Mouse (Mus musculus) gastrocnemius, postnatal 14 days (tissue): ENCODE measurements at regions not wholly inside any gene's neighbourhood (a gene's known extent, or its start where the extent isn't known, plus 50 kb on each side); places are given as distances from the start of the nearest gene placed in this dataset.
"Not testable (repeated sequence)": the region's sequence is repeated elsewhere in the genome, so short reads cannot be mapped to it uniquely, and the experiment has no call there.

Source experiments
- DNase-seq: peaks from one replicate; pipeline ENCODE4 v3.0.0; 2021; ENCODE audit warnings: mixed read lengths
- intact Hi-C: fragments of 180-260 bp; cut with DNase I; formaldehyde crosslinking; loops from one replicate; pipeline ENCODE4 v1.15.1; 2025; ENCODE audit warnings: low total_unique reads

GRCm38 (mm10) chr6:68977959-68978358, 1442.4 kb upstream of the Tacstd2 start:
- intact Hi-C loops, result no loop called here
- no peak for DNase-seq

GRCm38 (mm10) chr6:68964012-68964411, 1428.4 kb upstream of the Tacstd2 start:
- no peak for DNase-seq
- intact Hi-C loops, result no loop called here

- DNase-seq, intact Hi-C loops: not testable (repeated sequence)
Observed at GRCm38 (mm10) chr6:68938104-68938503, 1402.5 kb upstream of the Tacstd2 start.

- intact Hi-C loops, DNase-seq: not testable (repeated sequence)
Observed at GRCm38 (mm10) chr6:68931860-68932259, 1396.3 kb upstream of the Tacstd2 start.

GRCm38 (mm10) chr6:68915536-68915935, 1379.9 kb upstream of the Tacstd2 start:
- no peak for DNase-seq
- intact Hi-C loops, result no loop called here

GRCm38 (mm10) chr6:68884130-68884529, 1348.5 kb upstream of the Tacstd2 start:
- intact Hi-C loops, result no loop called here
- DNase-seq, result no peak

GRCm38 (mm10) chr6:68852761-68853160, 1317.2 kb upstream of the Tacstd2 start:
- intact Hi-C loops, result not testable (repeated sequence)

GRCm38 (mm10) chr6:68852286-68852685, 1316.7 kb upstream of the Tacstd2 start:
- no peak for DNase-seq
- intact Hi-C loops, result no loop called here

More at GRCm38 (mm10) chr6:68852761-68853160, 1317.2 kb upstream of the Tacstd2 start:
- not testable (repeated sequence) for DNase-seq

GRCm38 (mm10) chr6:68835186-68835585, 1299.6 kb upstream of the Tacstd2 start:
- intact Hi-C loops, result no loop called here
- no peak for DNase-seq

- no peak for DNase-seq
- intact Hi-C loops, result no loop called here
Observed at GRCm38 (mm10) chr6:68834633-68835032, 1299.0 kb upstream of the Tacstd2 start.

GRCm38 (mm10) chr6:68828460-68828859, 1292.9 kb upstream of the Tacstd2 start:
- intact Hi-C loops, DNase-seq: not testable (repeated sequence)

GRCm38 (mm10) chr6:68813346-68813745, 1277.8 kb upstream of the Tacstd2 start:
- intact Hi-C loops, result no loop called here
- no peak for DNase-seq

GRCm38 (mm10) chr6:68799205-68799604, 1263.6 kb upstream of the Tacstd2 start:
- intact Hi-C loops, DNase-seq: not testable (repeated sequence)

- intact Hi-C loops, result no loop called here
- no peak for DNase-seq
Observed at GRCm38 (mm10) chr6:68771507-68771906, 1235.9 kb upstream of the Tacstd2 start.

GRCm38 (mm10) chr6:68750451-68750850, 1214.9 kb upstream of the Tacstd2 start:
- intact Hi-C loops, result no loop called here
- DNase-seq, result no peak

- DNase-seq, result no peak
- intact Hi-C loops, result no loop called here
Observed at GRCm38 (mm10) chr6:68749699-68750098, 1214.1 kb upstream of the Tacstd2 start.

- no peak for DNase-seq
- intact Hi-C loops, result no loop called here
Observed at GRCm38 (mm10) chr6:68738573-68738972, 1203.0 kb upstream of the Tacstd2 start.

- intact Hi-C loops, result no loop called here
- DNase-seq, result no peak
Observed at GRCm38 (mm10) chr6:68736647-68737046, 1201.1 kb upstream of the Tacstd2 start.

- DNase-seq, result no peak
- intact Hi-C loops, result no loop called here
Observed at GRCm38 (mm10) chr6:68736068-68736467, 1200.5 kb upstream of the Tacstd2 start.

GRCm38 (mm10) chr6:68711084-68711483, 1175.5 kb upstream of the Tacstd2 start:
- intact Hi-C loops, DNase-seq: not testable (repeated sequence)

GRCm38 (mm10) chr6:68704291-68704800, 1168.8 kb upstream of the Tacstd2 start:
- DNase-seq, intact Hi-C loops: not testable (repeated sequence)

- intact Hi-C loops, result not testable (repeated sequence)
Observed at GRCm38 (mm10) chr6:68680792-68681110, 1145.2 kb upstream of the Tacstd2 start.

More at GRCm38 (mm10) chr6:68680792-68681110, 1145.2 kb upstream of the Tacstd2 start:
- not testable (repeated sequence) for DNase-seq
